In genomic region chr10:3914104-3914503, GRCm38 (mm10) we compare ENCODE assay signal across 24 mouse cellular contexts. TPM values are rescaled to one million over a fixed set of nuclear protein-coding genes. Genes with fewer than 3 reads are reported as not detected.
DNase-seq lines count a peak whose midpoint lies in the region; ATAC-seq and TF ChIP-seq lines count a peak whose summit lies in the region.
"Had no signal": no experiment of that assay in that cellular context is flagged by ENCODE, and none has a peak within 500 bp of the region (broad histone marks: within the 10 kb centered on the region; RNA-seq: fewer than 3 reads in every experiment).

No protein-coding gene starts in this region.

- 65% methylated on average over 5 of the region's 5 CpGs for WGBS in kidney, embryonic 16.5 days
- 65% methylated on average over 5 of the region's 5 CpGs for WGBS in liver, embryonic 12.5 days (ENCODE audit: insufficient replicate concordance)
- 54% methylated on average over 5 of the region's 5 CpGs for WGBS in liver, embryonic 13.5 days (ENCODE audit: insufficient replicate concordance)
- 52% methylated on average over 5 of the region's 5 CpGs for WGBS in liver, postnatal 0 days (ENCODE audit: insufficient replicate concordance)

- H3K4me3 ChIP-seq in kidney, embryonic 16.5 days (ENCODE audit: low read length): no peak overlapping the region
- no peak overlapping the region for H3K4me3 ChIP-seq in liver, embryonic 12.5 days
- H3K4me3 ChIP-seq in liver, embryonic 13.5 days (replicated peaks): no peak overlapping the region
- H3K4me3 ChIP-seq in liver, postnatal 0 days (ENCODE audit: low read depth, low read length): no peak overlapping the region
- H3K4me3 ChIP-seq: embryonic facial prominence, embryonic 10.5 days; embryonic facial prominence, embryonic 13.5 days; erythroblast, embryonic 14.5 days; forebrain, embryonic 12.5 days; forebrain, embryonic 15.5 days; hindbrain, embryonic 12.5 days; hindbrain, embryonic 15.5 days had no signal

- no peaks in the 10 kb centered on the region for H3K27me3 ChIP-seq in kidney, embryonic 16.5 days (ENCODE audit: insufficient read depth, low read length)
- H3K27me3 ChIP-seq in liver, embryonic 12.5 days (replicated peaks): no peaks in the 10 kb centered on the region
- no peaks in the 10 kb centered on the region for H3K27me3 ChIP-seq in liver, embryonic 13.5 days
- no peaks in the 10 kb centered on the region for H3K27me3 ChIP-seq in liver, postnatal 0 days (ENCODE audit: insufficient read depth, low read length)
- H3K27me3 ChIP-seq: embryonic facial prominence, embryonic 13.5 days; forebrain, embryonic 12.5 days; forebrain, embryonic 15.5 days; hindbrain, embryonic 12.5 days; hindbrain, embryonic 15.5 days had no signal

- no peaks in the 10 kb centered on the region for H3K4me1 ChIP-seq in kidney, embryonic 16.5 days (ENCODE audit: insufficient read depth, low read length)
- no peaks in the 10 kb centered on the region for H3K4me1 ChIP-seq in liver, embryonic 12.5 days
- H3K4me1 ChIP-seq in liver, embryonic 13.5 days (replicated peaks): peaks cover 3% of the 10 kb centered on the region; the same call in 1 of the 2 replicates
- H3K4me1 ChIP-seq in liver, postnatal 0 days (ENCODE audit: insufficient read depth): peaks cover 3% of the 10 kb centered on the region; the same call in 1 of the 2 replicates
- H3K4me1 ChIP-seq: embryonic facial prominence, embryonic 10.5 days; embryonic facial prominence, embryonic 13.5 days; forebrain, embryonic 12.5 days; forebrain, embryonic 15.5 days; hindbrain, embryonic 12.5 days; hindbrain, embryonic 15.5 days had no signal

- TF ChIP-seq CTCF in liver, postnatal 0 days (IDR thresholded peaks at IDR 0.05; ENCODE audit: low read depth): no peak

- no peaks in the 10 kb centered on the region for H3K36me3 ChIP-seq in kidney, embryonic 16.5 days (ENCODE audit: insufficient read depth, low read length)
- H3K36me3 ChIP-seq in liver, embryonic 12.5 days: no peaks in the 10 kb centered on the region
- H3K36me3 ChIP-seq in liver, embryonic 13.5 days: no peaks in the 10 kb centered on the region
- H3K36me3 ChIP-seq in liver, postnatal 0 days (replicated peaks; ENCODE audit: insufficient read depth, low read length): no peaks in the 10 kb centered on the region
- H3K36me3 ChIP-seq: embryonic facial prominence, embryonic 10.5 days; embryonic facial prominence, embryonic 13.5 days; forebrain, embryonic 12.5 days; forebrain, embryonic 15.5 days; hindbrain, embryonic 12.5 days; hindbrain, embryonic 15.5 days had no signal

- H3K9me3 ChIP-seq in kidney, embryonic 16.5 days (ENCODE audit: low read length): no peaks in the 10 kb centered on the region
- H3K9me3 ChIP-seq in liver, embryonic 12.5 days (replicated peaks): no peaks in the 10 kb centered on the region
- no peaks in the 10 kb centered on the region for H3K9me3 ChIP-seq in liver, embryonic 13.5 days (replicated peaks)
- no peaks in the 10 kb centered on the region for H3K9me3 ChIP-seq in liver, postnatal 0 days (ENCODE audit: low read length)
- H3K9me3 ChIP-seq: embryonic facial prominence, embryonic 10.5 days; embryonic facial prominence, embryonic 13.5 days; forebrain, embryonic 12.5 days; forebrain, embryonic 15.5 days; hindbrain, embryonic 12.5 days; hindbrain, embryonic 15.5 days had no signal

- intact Hi-C loops in gastrocnemius, postnatal 14 days (cut with DNase I; ENCODE audit: low total_unique reads): no loop called here

- no peak for DNase-seq in kidney, adult 11 months
- no peak for DNase-seq in liver, embryonic 13.5 days
- DNase-seq in liver, postnatal 0 days: no peak
- DNase-seq in gastrocnemius, postnatal 14 days: no peak
- DNase-seq: adrenal gland, adult 2 months; adrenal gland, postnatal 14 days; cerebellum, adult 11 months; cerebellum, adult 2 months; cerebellum, adult 9-11 months; cerebellum, postnatal 25 days; embryo, embryonic 11 days; gastrocnemius, postnatal 10 days; heart, adult 11 months had no signal

- no peak overlapping the region for H3K9ac ChIP-seq in kidney, embryonic 16.5 days (replicated peaks; ENCODE audit: low read length)
- no peak overlapping the region for H3K9ac ChIP-seq in liver, embryonic 12.5 days
- no peak overlapping the region for H3K9ac ChIP-seq in liver, embryonic 13.5 days
- H3K9ac ChIP-seq in liver, postnatal 0 days (replicated peaks): no peak overlapping the region
- H3K9ac ChIP-seq: embryonic facial prominence, embryonic 13.5 days; forebrain, embryonic 12.5 days; forebrain, embryonic 15.5 days; hindbrain, embryonic 12.5 days; hindbrain, embryonic 15.5 days had no signal

- H3K27ac ChIP-seq in kidney, embryonic 16.5 days (ENCODE audit: low read length): no peak overlapping the region
- no peak overlapping the region for H3K27ac ChIP-seq in liver, embryonic 12.5 days
- H3K27ac ChIP-seq in liver, embryonic 13.5 days: no peak overlapping the region
- H3K27ac ChIP-seq in liver, postnatal 0 days (ENCODE audit: low read depth): no peak overlapping the region
- H3K27ac ChIP-seq: embryonic facial prominence, embryonic 10.5 days; embryonic facial prominence, embryonic 13.5 days; forebrain, embryonic 12.5 days; forebrain, embryonic 15.5 days; hindbrain, embryonic 12.5 days; hindbrain, embryonic 15.5 days had no signal

- no peak for TF ChIP-seq EP300 in liver, postnatal 0 days (IDR thresholded peaks at IDR 0.05; ENCODE audit: low read depth)

- H3K4me2 ChIP-seq in kidney, embryonic 16.5 days (replicated peaks; ENCODE audit: low read depth, low read length): no peak overlapping the region
- no peak overlapping the region for H3K4me2 ChIP-seq in liver, embryonic 12.5 days
- no peak overlapping the region for H3K4me2 ChIP-seq in liver, embryonic 13.5 days
- H3K4me2 ChIP-seq in liver, postnatal 0 days (ENCODE audit: low read depth, low read length): peak overlapping the region; percentile 19; the same call in 1 of the 2 replicates
- H3K4me2 ChIP-seq: embryonic facial prominence, embryonic 13.5 days; forebrain, embryonic 12.5 days; forebrain, embryonic 15.5 days; heart, embryonic 11.5 days; hindbrain, embryonic 12.5 days; hindbrain, embryonic 15.5 days had no signal

- ATAC-seq in kidney, embryonic 16.5 days (ENCODE audit: low FRiP score, low TSS enrichment): peak; percentile 75
- peak; percentile 58; the same call in 1 of the 2 replicates for ATAC-seq in liver, embryonic 12.5 days
- ATAC-seq in liver, embryonic 13.5 days (ENCODE audit: low read depth): peak; percentile 62; the same call in 1 of the 2 replicates
- ATAC-seq in liver, postnatal 0 days: peak; percentile 56; the same call in 1 of the 2 replicates
- ATAC-seq: CD4-positive, CD25-positive, alpha-beta regulatory T cell, adult 4 months; forebrain, embryonic 15.5 days had no signal

RNA-seq across cellular contexts. Expression of gene Mthfd1l, which starts 58.8 kb away (rescaled TPM):
- polyA plus RNA-seq in kidney, embryonic 16.5 days (2015; fragmentation: Nextera tagmentation; extraction: Ambion mirVana): 16.7 and 18.0 TPM in 2 replicates
- polyA plus RNA-seq in liver, embryonic 12.5 days (2016; fragmentation: Nextera tagmentation; extraction: Ambion mirVana): 36.5 TPM in 2 replicates
- polyA plus RNA-seq in liver, embryonic 13.5 days (2015; fragmentation: Nextera tagmentation; extraction: Ambion mirVana): 26.0 and 31.2 TPM in 2 replicates
- polyA plus RNA-seq in liver, postnatal 0 days (2015; fragmentation: Nextera tagmentation; extraction: Ambion mirVana): 7.2 and 8.4 TPM in 2 replicates
- 1 to 10 TPM; 2.0 to 2.5 TPM for total RNA-seq in gastrocnemius, postnatal 14 days (2021)
